Mouse (Mus musculus) CD4-positive helper T cell, adult 2 months (primary cell): ENCODE data around the gene Hcrtr2.

Experiments used
- DNase-seq: peaks from one replicate; pipeline ENCODE4 v3.0.0-alpha.2; 2012; ENCODE audit warnings: low read depth, missing footprints, low spot score

Gene Hcrtr2

GRCm38 (mm10) chr9:76235945-76236503 is 87.6 kb downstream of the Hcrtr2 start:
- no peak for DNase-seq

- no peak for DNase-seq
These were observed 88.8 kb downstream of the Hcrtr2 start for GRCm38 (mm10) chr9:76234899-76235298.

- DNase-seq: no peak
These were observed 93.3 kb downstream of the Hcrtr2 start for GRCm38 (mm10) chr9:76230400-76230799.

- no peak for DNase-seq
These were observed 106.3 kb downstream of the Hcrtr2 start for GRCm38 (mm10) chr9:76217178-76217975.

- DNase-seq: no peak
These were observed 109.0 kb downstream of the Hcrtr2 start for GRCm38 (mm10) chr9:76214678-76215077.

GRCm38 (mm10) chr9:76213557-76213956 is 110.1 kb downstream of the Hcrtr2 start, which contains the start of gene Gfral:
Gene Gfral (minus strand): TSS chr9:76213657.
- DNase-seq: no peak

- DNase-seq: no peak
These were observed 126.7 kb downstream of the Hcrtr2 start for GRCm38 (mm10) chr9:76196917-76197316.

GRCm38 (mm10) chr9:76179221-76179620 is 144.4 kb downstream of the Hcrtr2 start:
- no peak for DNase-seq
